Mouse (Mus musculus) gastrocnemius, postnatal 25 days (tissue): ENCODE results near the gene Phf11b. TPM values are rescaled to one million over a fixed set of nuclear protein-coding genes. Genes with fewer than 3 reads are reported as not detected.
"Not testable (repeated sequence)": the region's sequence is repeated elsewhere in the genome, so short reads cannot be mapped to it uniquely, and the experiment has no call there.

Source experiments
- DNase-seq: peaks from one replicate; pipeline ENCODE4 v3.0.0; 2022
- long read RNA-seq, 2 experiments: library from polyadenylated mRNA; stranded (forward); transcript quantifications; one replicate each; pipeline ENCODE4 v2.0.0; 2021
- total RNA-seq, 2 experiments: library from RNA; stranded (reverse); gene quantifications; 1 replicate in 1 of 2; 2 replicates in 1 of 2; pipeline ENCODE4 v1.2.3; 2021

The Phf11b gene
- total RNA-seq, result under 1 TPM in 1 of 2 experiments, not detected in 1; 0.29 TPM
- long read RNA-seq, experiment 1, result 0 reads
- long read RNA-seq, experiment 2, result 0 reads

DNA sequence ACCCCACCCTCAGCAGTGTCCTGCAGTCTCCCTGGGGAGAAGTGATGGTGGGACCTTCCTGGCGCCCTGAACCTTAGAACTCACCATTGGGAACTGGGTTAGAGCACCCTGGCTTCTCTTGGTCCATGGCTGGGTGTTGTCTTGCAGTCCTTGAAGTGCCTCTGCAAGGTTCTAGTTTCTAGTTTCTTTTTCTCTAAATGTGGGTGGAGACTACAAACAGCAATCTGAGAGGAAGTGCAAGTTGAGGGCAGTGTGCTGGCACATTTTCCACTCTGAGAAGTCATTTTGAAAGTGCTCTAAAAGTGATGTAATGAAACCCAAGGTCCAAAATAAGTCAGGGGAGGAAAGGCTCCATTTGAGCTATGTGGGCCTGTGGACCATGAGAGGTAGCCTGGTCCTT lies at the start of gene Phf11b:
Phf11b (minus strand) TSS at position 163 of the 400 bp plus-strand sequence.
- not testable (repeated sequence) for DNase-seq

DNA sequence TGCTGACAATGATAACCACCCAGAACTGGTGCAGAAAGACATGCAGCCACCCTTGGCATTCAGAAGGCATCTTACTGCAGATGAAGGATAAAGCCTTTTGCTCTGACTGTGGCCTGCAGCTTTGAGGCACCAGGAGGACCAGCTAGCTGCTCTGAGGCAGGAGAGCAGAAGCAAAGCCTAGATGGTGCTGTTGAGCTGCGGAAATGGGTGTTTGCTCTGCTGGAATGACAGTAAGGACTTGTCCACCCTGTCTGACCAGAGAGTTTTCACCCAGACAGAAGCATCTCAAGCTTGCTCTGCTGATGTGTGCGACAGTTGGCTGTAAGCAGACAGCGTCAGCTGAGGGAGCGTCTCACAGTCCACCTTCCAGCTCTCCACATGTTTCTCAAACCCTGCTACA lies 49.0 kb upstream of the Phf11b start:
- DNase-seq, result not testable (repeated sequence)

DNA sequence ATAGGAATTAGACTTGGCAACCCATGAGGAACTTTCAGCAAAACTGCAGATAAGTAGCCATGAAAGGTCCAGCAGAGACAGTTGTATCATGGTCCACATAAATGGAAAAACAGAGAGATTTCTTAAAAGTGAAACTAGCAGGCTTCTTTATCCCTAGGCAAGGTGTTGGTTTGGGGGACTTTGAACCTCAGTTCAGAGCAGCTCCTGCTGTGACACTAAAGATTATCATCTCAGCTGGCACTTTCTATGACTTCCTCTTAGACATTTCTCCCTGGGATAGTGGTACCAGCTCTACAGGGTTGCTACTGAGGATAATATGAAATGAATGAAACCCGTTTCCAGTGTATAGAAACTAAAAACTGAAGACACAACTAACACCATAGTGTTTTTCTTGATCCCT lies 48.4 kb upstream of the Phf11b start:
- DNase-seq, result no peak

DNA sequence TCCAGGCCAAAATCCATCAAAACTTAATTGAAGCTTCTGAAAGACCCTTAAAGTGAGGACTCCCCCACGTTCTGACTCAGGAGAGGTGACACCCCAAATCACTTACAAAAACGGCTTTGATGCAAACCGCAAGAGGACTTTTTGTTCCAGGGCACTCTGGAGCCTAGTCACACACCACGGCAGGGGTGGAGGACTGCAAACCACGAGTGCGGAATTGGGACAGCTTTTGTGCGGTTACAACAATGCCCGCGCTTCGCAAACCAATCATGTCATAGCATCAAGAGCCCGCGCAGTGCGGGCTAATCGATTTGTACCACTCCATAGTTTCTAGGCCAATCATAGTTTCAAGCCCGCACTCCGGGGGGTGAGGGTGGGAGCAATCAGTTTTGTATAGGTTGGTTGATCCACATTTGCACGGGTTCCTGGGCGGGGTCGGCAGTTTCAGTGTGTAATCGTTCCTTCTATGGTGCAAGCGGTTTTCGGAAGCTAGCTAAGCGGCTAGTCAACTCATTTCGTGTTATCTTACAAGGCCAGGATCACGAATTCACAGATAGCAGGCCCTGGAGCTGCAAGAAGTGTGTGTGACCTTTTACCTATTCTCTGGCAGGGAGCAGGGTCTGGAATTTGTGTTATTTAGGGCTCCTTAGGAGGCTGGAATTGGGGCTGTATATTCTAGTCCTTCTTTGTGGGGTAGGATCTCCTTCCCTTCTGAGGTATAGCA lies 29.4 kb upstream of the Phf11b start:
- DNase-seq, result no peak

DNA sequence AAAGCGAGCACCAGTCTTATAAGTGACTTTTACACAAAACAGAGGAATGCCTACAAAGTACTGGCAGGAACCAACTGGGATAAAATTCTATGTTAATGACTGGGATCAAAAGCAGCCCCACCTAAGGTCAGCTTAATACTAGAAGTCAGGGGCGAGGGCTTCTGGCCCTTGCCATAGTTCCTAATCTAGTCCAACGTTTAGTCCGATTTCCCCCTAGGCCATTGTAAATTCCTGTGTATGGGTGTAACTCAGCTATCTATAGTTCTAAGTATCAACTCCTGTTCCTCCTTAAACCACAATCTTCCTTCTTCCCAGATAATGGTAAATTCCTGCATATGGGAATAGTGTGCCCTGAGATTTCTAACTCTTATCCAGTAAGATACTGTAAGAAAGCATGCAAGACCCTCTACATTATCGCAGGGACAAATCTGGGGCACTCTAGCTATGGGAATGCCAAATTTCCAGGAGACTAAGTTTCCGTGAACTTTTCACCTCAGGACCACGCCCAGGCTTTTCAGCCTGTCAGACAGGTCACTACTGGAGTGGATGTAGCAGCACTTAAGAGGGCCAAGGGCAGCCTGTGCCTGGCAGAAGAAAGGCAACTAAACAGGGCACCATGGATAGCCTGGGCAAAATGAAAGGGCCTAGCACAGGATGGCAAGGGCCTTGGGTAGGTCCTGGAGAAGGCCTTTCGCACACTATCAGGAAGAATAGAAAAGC lies 25.4 kb upstream of the Phf11b start:
- no peak for DNase-seq

DNA sequence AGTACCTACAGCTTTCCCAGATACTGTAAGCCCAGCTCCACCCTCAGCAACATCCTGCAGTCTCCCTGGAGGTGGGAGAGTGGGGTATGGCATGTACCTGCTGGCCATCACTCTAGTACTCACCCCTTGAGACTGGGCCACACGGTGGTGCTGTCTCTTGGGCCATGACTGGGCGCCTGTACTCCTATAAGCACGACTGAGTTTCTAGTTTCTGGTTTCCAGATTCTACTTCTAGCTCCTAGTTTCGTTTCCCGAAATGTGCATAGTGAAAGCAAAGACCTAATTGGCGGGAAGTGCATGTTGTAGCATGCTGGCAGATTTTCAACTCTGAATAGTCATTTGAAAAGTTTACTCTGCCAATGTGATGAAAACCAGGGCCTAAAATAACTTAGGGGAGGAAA lies 24.1 kb upstream of the Phf11b start, which contains the start of gene Phf11d:
Phf11d (minus strand) TSS at position 227 of the 401 bp plus-strand sequence.
- peak; percentile 15 for DNase-seq

DNA sequence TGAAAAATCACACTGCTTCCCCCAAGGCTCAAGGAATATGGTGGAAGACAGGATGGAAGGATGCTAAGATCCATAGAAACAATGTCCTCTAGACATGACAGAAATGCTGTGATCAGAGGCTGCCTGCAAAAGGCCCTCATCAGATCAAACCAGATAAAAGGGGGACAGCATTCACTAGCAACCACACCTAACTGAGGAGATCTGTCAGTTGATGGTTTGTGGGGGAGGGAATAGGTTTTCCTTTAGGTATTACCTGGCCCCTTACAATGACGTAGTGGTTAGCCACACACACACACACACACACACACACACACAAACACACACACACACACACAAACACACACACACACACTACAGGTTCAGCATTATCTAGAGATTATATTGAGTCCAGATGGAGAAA lies 1.6 kb downstream of the Phf11b start:
- DNase-seq, result no peak

DNA sequence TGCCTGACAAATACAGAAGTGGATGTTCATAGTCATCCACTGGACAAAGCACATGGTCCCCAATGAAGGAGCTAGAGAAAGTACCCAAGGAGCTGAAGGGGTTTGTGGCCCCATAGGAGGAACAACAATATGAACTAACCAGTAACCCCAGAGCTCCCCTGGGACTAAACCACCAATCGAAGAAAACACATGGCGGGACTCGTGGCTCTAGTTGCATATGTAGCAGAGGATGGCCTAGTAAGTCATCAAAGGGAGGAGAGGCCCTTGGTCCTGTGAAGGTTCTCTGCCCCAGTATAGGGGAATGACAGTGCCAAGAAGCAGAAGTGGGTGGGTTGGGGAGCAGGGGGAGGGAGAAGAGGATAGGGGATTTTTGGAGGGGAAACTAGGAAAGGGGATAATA lies 5.1 kb downstream of the Phf11b start:
- DNase-seq, result not testable (repeated sequence)

DNA sequence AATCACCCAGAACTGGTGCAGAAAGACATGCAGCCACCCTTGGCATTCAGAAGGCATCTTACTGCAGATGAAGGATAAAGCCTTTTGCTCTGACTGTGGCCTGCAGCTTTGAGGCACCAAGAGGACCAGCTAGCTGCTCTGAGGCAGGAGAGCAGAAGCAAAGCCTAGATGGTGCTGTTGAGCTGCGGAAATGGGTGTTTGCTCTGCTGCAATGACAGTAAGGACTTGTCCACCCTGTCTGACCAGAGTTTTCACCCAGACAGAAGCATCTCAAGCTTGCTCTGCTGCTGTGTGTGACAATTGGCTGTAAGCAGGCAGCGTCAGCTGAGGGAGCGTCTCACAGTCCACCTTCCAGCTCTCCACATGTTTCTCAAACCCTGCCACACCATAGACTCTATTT lies 10.7 kb downstream of the Phf11b start:
- DNase-seq, result not testable (repeated sequence)

DNA sequence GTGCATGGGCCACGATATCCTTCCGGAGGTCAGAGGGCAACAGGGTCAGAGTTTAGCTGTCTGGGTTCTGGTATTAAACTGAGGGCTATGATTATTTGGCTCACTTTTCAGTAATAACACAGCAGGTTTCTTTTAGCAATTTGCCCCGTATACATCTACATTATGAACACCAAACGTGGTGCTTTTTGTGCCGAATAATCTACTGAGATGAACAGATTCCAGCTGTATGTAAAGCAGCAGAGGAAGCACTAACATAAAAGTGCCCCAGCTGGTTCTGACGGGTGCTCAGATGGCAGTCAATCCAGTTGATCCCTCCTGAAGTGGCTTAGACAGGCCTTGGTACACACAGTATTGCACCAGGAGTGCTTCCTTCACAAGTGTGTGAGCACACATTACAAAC lies 21.2 kb downstream of the Phf11b start:
- DNase-seq, result not testable (repeated sequence)

DNA sequence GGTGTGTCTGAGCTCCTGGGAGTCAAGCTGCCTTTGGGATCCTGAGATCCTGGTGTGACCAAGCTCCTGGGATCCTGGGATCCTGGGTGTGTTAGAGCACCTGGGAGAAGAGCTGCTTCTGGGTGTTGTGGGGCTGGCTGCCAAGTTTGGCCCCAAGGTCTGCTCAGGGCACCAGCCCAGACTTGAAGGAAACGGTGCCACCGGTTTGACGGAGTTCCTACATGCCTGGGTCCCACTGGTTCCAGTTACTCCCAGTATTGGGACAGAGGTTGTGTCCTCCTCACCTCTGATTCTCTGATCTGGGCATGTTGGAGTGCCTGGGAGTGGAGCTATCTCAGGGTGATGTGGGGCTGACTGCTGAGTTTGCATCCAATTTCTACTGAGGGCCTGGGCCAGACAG lies 22.1 kb downstream of the Phf11b start:
- DNase-seq, result not testable (repeated sequence)

DNA sequence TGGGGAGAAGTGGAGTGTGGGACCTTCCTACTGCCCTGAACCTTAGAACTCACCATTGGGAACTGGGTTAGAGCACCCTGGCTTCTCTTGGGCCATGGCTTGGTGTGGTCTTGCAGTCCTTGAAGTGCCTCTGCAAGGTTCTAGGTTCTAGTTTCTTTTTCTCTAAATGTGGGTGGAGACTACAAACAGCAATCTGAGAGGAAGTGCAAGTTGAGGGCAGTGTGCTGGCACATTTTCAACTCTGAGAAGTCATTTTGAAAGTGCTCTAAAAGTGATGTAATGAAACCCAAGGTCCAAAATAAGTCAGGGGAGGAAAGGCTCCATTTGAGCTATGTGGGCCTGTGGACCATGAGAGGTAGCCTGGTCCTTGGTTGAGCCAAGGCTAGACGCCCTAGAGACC lies 43.8 kb downstream of the Phf11b start, which contains the start of gene Phf11a:
Phf11a (minus strand) TSS at position 132 of the 400 bp plus-strand sequence.
- not testable (repeated sequence) for DNase-seq

DNA sequence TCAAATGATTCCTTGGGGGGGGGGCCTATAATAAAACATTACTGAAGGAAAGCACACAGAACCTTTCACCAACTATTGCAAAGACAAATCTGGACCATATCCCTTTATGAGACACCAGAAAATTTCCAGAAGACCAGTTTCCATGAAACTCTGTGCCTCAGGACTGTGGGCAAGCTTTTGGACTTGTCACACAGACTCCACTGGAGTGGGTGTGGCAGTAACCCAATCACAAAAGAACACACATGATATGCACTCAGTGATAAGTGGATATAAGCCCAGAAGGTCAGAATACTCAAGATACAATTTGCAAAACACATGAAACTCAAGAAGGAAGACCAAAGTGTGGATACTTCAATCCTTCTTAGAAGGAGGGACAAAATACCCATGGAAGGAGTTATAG lies 49.4 kb downstream of the Phf11b start:
- DNase-seq, result not testable (repeated sequence)

DNA sequence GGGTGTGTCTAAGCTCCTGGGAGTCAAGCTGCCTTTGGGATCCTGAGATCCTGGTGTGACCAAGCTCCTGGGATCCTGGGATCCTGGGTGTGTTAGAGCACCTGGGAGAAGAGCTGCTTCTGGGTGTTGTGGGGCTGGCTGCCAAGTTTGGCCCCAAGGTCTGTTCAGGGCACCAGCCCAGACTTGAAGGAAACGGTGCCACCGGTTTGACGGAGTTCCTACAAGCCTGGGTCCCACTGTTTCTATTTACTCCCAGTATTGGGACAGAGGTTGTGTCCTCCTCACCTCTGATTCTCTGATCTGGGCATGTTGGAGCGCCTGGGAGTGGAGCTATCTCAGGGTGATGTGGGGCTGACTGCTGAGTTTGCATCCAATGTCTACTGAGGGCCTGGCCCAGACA lies 66.2 kb downstream of the Phf11b start:
- DNase-seq, result not testable (repeated sequence)

Other genes starting within 250 kb of the Phf11b start
- not detected for gene 1700129C05Rik, start 198.5 kb downstream of the Phf11b start, total RNA-seq
- gene Gm5142, start 162.6 kb downstream of the Phf11b start, total RNA-seq, result not detected
- gene Rcbtb1, start 140.1 kb downstream of the Phf11b start, total RNA-seq, result 10 to 100 TPM; 10.9 to 12.4 TPM
- gene Gm6904, start 81.1 kb downstream of the Phf11b start, total RNA-seq, result not detected
- gene Phf11a, start 43.8 kb downstream of the Phf11b start, total RNA-seq, result under 1 TPM in 1 of 2 experiments, not detected in 1; 0.27 TPM
- gene Phf11d, start 24.1 kb upstream of the Phf11b start, total RNA-seq, result 1 to 10 TPM; 1.9 to 2.0 TPM
- gene Phf11c, start 54.0 kb upstream of the Phf11b start, total RNA-seq, result under 1 TPM; 0.28 to 0.38 TPM
- gene Setdb2, start 99.5 kb upstream of the Phf11b start, total RNA-seq, result 1 to 10 TPM; 2.9 to 6.0 TPM
- 10 to 100 TPM; 16.8 to 17.9 TPM for gene Cab39l, start 99.6 kb upstream of the Phf11b start, total RNA-seq